Mouse (Mus musculus) mouse embryonic stem cell (cell line): ENCODE results near the gene Ccna2.
"Not testable (repeated sequence)": the region's sequence is repeated elsewhere in the genome, so short reads cannot be mapped to it uniquely, and the experiment has no call there.

ENCODE experiments used
- in situ Hi-C, 2 experiments: fragments of 300-500 bp; cut with MboI; formaldehyde crosslinking; loops; 1 replicate in 1 of 2; 3 replicates in 1 of 2; pipeline ENCODE4 v1.14.3; 2019 to 2020; ENCODE audit warnings: low sequenced_read_pairs in 2 of 2, low pct_unique_long_range_greater_than_20kb in 1 of 2, mixed read lengths in 1 of 2; ENCODE audit not compliant: unreplicated experiment in 1 of 2

Ccna2 gene

GRCm38 (mm10) chr3:36571827-36572378 is at the start of gene Ccna2:
TSS of gene Ccna2 (minus strand) at chr3:36572150.
- in situ Hi-C loops = no loop called here

GRCm38 (mm10) chr3:36618181-36618580 is 46.2 kb upstream of the Ccna2 start:
- in situ Hi-C loops = no loop called here

- in situ Hi-C loops = no loop called here
These were observed 41.9 kb upstream of the Ccna2 start for GRCm38 (mm10) chr3:36613908-36614255.

GRCm38 (mm10) chr3:36613202-36613907 is 41.4 kb upstream of the Ccna2 start, which contains the start of gene Bbs7:
TSS of gene Bbs7 (minus strand) at chr3:36613477.
- in situ Hi-C loops = no loop called here

GRCm38 (mm10) chr3:36612687-36613086 is 40.7 kb upstream of the Ccna2 start:
- in situ Hi-C loops = no loop called here

GRCm38 (mm10) chr3:36605894-36606783 is 34.2 kb upstream of the Ccna2 start:
- in situ Hi-C loops = no loop called here

GRCm38 (mm10) chr3:36599773-36600172 is 27.8 kb upstream of the Ccna2 start:
- in situ Hi-C loops = not testable (repeated sequence)

- in situ Hi-C loops = no loop called here
These were observed 26.9 kb upstream of the Ccna2 start for GRCm38 (mm10) chr3:36598811-36599210.

- in situ Hi-C loops = no loop called here
These were observed 556 bp downstream of the Ccna2 start for GRCm38 (mm10) chr3:36571361-36571826.

- in situ Hi-C loops = no loop called here
These were observed 2.1 kb downstream of the Ccna2 start for GRCm38 (mm10) chr3:36569836-36570235.

GRCm38 (mm10) chr3:36563666-36564065 is 8.3 kb downstream of the Ccna2 start:
- in situ Hi-C loops = no loop called here

GRCm38 (mm10) chr3:36559606-36560005 is 12.3 kb downstream of the Ccna2 start:
- in situ Hi-C loops = no loop called here

- in situ Hi-C loops = no loop called here
These were observed 14.3 kb downstream of the Ccna2 start for GRCm38 (mm10) chr3:36557601-36558000.

GRCm38 (mm10) chr3:36552406-36553047 is 19.4 kb downstream of the Ccna2 start, which contains the start of gene Exosc9:
TSS of gene Exosc9 (plus strand) at chr3:36552606.
- in situ Hi-C loops = no loop called here

GRCm38 (mm10) chr3:36551851-36552384 is 20.0 kb downstream of the Ccna2 start:
- in situ Hi-C loops = no loop called here

GRCm38 (mm10) chr3:36551343-36551742 is 20.6 kb downstream of the Ccna2 start:
- in situ Hi-C loops = no loop called here

GRCm38 (mm10) chr3:36544961-36545360 is 27.0 kb downstream of the Ccna2 start:
- in situ Hi-C loops = no loop called here

- in situ Hi-C loops = no loop called here
These were observed 30.6 kb downstream of the Ccna2 start for GRCm38 (mm10) chr3:36541399-36541798.
